Mouse (Mus musculus) CD8-positive naive resting alpha-beta T cell, adult 2 months (primary cell): ENCODE data around the gene Il10.

ENCODE experiments used
- DNase-seq, 2 experiments: peaks; one replicate each; pipeline ENCODE4 v3.0.0; 2022; ENCODE audit warnings: low read depth in 2 of 2, low spot score in 2 of 2

Il10 gene

GRCm38 (mm10) chr1:131019492-131020098 is at the start of gene Il10:
TSS of gene Il10 (plus strand) at chr1:131019845.
- DNase-seq: no peak

- peak in 1 of 2 experiments; percentile 55 for DNase-seq
Measured at GRCm38 (mm10) chr1:130979455-130979854, 40.2 kb upstream of the Il10 start.

- DNase-seq: no peak
Measured at GRCm38 (mm10) chr1:130984441-130984840, 35.2 kb upstream of the Il10 start.

GRCm38 (mm10) chr1:130987001-130987400 is 32.6 kb upstream of the Il10 start:
- DNase-seq: no peak

- DNase-seq: no peak
Measured at GRCm38 (mm10) chr1:130987418-130987817, 32.2 kb upstream of the Il10 start.

GRCm38 (mm10) chr1:130989331-130989730 is 30.3 kb upstream of the Il10 start:
- no peak for DNase-seq

- no peak for DNase-seq
Measured at GRCm38 (mm10) chr1:130990448-130990847, 29.2 kb upstream of the Il10 start.

- DNase-seq: peak in 1 of 2 experiments; percentile 16
Measured at GRCm38 (mm10) chr1:130993574-130994154, 26.0 kb upstream of the Il10 start.

- no peak for DNase-seq
Measured at GRCm38 (mm10) chr1:130995515-130995914, 24.1 kb upstream of the Il10 start.

GRCm38 (mm10) chr1:130996356-130996755 is 23.3 kb upstream of the Il10 start:
- no peak for DNase-seq

GRCm38 (mm10) chr1:130997441-130997840 is 22.2 kb upstream of the Il10 start:
- no peak for DNase-seq

GRCm38 (mm10) chr1:130998321-130998720 is 21.3 kb upstream of the Il10 start:
- no peak for DNase-seq

- no peak for DNase-seq
Measured at GRCm38 (mm10) chr1:130999708-131000107, 19.9 kb upstream of the Il10 start.

GRCm38 (mm10) chr1:131000296-131000695 is 19.3 kb upstream of the Il10 start:
- DNase-seq: no peak

GRCm38 (mm10) chr1:131002561-131002960 is 17.1 kb upstream of the Il10 start:
- DNase-seq: no peak

- DNase-seq: no peak
Measured at GRCm38 (mm10) chr1:131003037-131003922, 16.4 kb upstream of the Il10 start.

- no peak for DNase-seq
Measured at GRCm38 (mm10) chr1:131006069-131006468, 13.6 kb upstream of the Il10 start.

GRCm38 (mm10) chr1:131010201-131011153 is 9.2 kb upstream of the Il10 start:
- no peak for DNase-seq

- no peak for DNase-seq
Measured at GRCm38 (mm10) chr1:131012494-131012893, 7.2 kb upstream of the Il10 start.

- DNase-seq: no peak
Measured at GRCm38 (mm10) chr1:131013926-131014325, 5.7 kb upstream of the Il10 start.

- no peak for DNase-seq
Measured at GRCm38 (mm10) chr1:131015281-131015680, 4.4 kb upstream of the Il10 start.
